Mouse (Mus musculus) left cerebral cortex, adult 18-20 months (tissue): Measurements from ENCODE around the gene Gm27179. TPM values are rescaled to one million over a fixed set of nuclear protein-coding genes. Genes with fewer than 3 reads are reported as not detected.
"Not testable (repeated sequence)": the region's sequence is repeated elsewhere in the genome, so short reads cannot be mapped to it uniquely, and the experiment has no call there.

Source experiments
- DNase-seq, 2 experiments: peaks; one replicate each; pipeline ENCODE4 v3.0.0; 2021 to 2022; ENCODE audit warnings: low spot score in 2 of 2, mixed read lengths in 1 of 2
- total RNA-seq, 2 experiments: library from RNA; stranded (reverse); gene quantifications; 2 replicates each; pipeline ENCODE4 v1.2.3; 2021

Gm27179 gene
- total RNA-seq, 2 experiments from 2014 or later: not detected

- DNase-seq: not testable (repeated sequence)
Observed at GRCm38 (mm10) chr14:69473941-69474646, 38.3 kb downstream of the Gm27179 start.

DNA sequence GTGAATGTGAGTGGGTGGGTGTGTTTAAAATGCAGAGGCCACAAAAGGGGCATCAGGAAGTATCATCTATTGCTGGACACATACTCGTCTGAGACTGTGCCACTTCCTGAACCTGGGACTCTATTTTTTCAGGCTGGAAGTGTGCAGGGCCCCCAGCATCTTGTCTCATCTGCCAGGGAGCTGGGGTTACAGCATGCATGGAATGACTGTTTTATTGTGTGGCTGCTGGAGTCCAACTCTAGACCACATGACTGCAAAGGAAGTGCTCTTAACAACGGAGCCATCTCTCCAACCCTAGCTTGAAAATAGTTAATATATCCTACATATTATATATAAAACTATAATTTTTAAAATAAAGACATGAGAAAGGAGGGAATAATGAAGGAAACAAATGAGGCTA is 39.0 kb downstream of the Gm27179 start:
- DNase-seq: not testable (repeated sequence)

DNA sequence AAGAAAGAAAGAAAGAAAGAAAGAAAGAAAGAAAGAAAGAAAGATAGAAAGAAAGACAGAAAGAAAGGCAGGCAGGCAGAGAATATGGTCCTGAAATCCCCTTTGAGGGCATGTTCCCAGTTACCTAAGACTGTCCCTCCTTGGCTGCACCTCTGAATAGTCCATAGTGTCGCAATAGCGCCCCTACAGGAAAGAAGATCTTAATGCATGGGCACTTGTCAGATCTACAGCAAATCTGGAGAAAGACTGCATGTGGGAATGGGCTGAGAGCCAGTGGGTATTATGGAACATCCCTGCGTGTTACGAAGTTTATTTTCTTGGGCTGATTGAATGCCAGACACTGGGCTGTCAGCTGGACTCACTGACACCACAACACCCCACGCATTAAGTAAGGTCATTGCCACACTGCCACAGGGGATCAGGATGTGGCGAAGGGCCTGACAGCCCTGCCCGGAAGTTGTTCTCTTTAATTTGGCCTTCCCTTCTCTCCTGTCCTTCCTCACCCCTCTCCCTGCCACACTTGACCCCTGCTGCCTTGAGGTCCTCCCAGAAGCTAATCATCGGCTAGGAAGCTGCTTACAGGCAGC is 42.1 kb downstream of the Gm27179 start:
- not testable (repeated sequence) for DNase-seq

GRCm38 (mm10) chr14:69467612-69468366 is 44.6 kb downstream of the Gm27179 start:
- DNase-seq: not testable (repeated sequence)

GRCm38 (mm10) chr14:69464465-69464864 is 47.9 kb downstream of the Gm27179 start:
- DNase-seq: not testable (repeated sequence)

Other genes with a start within 250 kb of the Gm27179 start
- gene Synb, start 218.2 kb downstream of the Gm27179 start, total RNA-seq: under 1 TPM in 1 of 2 experiments, not detected in 1; 0.16 TPM
- gene Gm16867, start 9.2 kb downstream of the Gm27179 start, total RNA-seq: 10 to 100 TPM in 1 of 2 experiments, 1 to 10 TPM in 1; 8.6 to 10.1 TPM
- gene Entpd4b, start 42.9 kb upstream of the Gm27179 start, total RNA-seq: 10 to 100 TPM; 39.9 to 44.7 TPM